ENCODE assay signal across 10 mouse cellular contexts in genomic region chr10:29143566-29144335, GRCm38 (mm10). TPM values are rescaled to one million over a fixed set of nuclear protein-coding genes. Genes with fewer than 3 reads are reported as not detected.
DNase-seq lines count a peak whose midpoint lies in the region; ATAC-seq lines count a peak whose summit lies in the region.
"Had no signal": no experiment of that assay in that cellular context is flagged by ENCODE, and none has a peak within 500 bp of the region (broad histone marks: within the 10 kb centered on the region; RNA-seq: fewer than 3 reads in every experiment).

Gene Soga3 (plus strand): TSS chr10:29143839.

- H3K27ac ChIP-seq in kidney, embryonic 14.5 days (ENCODE audit: low read depth, low read length), result no peak within 1 kb of the TSS
- H3K27ac ChIP-seq: liver, embryonic 15.5 days had no signal

- DNase-seq in kidney, postnatal 14 days, result no peak
- peak; percentile 65 for DNase-seq in cerebellum, adult 9-10 months
- DNase-seq in frontal cortex, postnatal 10 days (ENCODE audit: low spot score in 2 of 2), result peak; percentile 63 to 66
- DNase-seq in left cerebral cortex, postnatal 14 days (ENCODE audit: low spot score in 2 of 2), result peak; percentile 45 to 69
- DNase-seq in retina, postnatal 1 day, result peak; percentile 88
- no peak for DNase-seq in T-cell, adult 2 months (ENCODE audit: low spot score)

- no peaks in the 10 kb centered on the region for H3K36me3 ChIP-seq in kidney, embryonic 14.5 days (ENCODE audit: control insufficient read depth, insufficient read depth, low read length)
- H3K36me3 ChIP-seq: liver, embryonic 15.5 days had no signal

- intact Hi-C loops in left cerebral cortex, postnatal 14 days (cut with DNase I), result no loop called here

- no peaks in the 10 kb centered on the region for H3K9me3 ChIP-seq in kidney, embryonic 14.5 days (ENCODE audit: control insufficient read depth, low read length)
- H3K9me3 ChIP-seq: liver, embryonic 15.5 days had no signal

- 0 out of 2 replicates have a peak, but pooled peaks cover 7% of the 10 kb centered on the region for H3K4me1 ChIP-seq in kidney, embryonic 14.5 days (ENCODE audit: control insufficient read depth, insufficient read depth, low read length)

- peaks cover 46% of the 10 kb centered on the region for H3K27me3 ChIP-seq in kidney, embryonic 14.5 days (ENCODE audit: control insufficient read depth, insufficient read depth, low read length)

- H3K9ac ChIP-seq in kidney, embryonic 14.5 days (ENCODE audit: low read depth, low read length), result no peak within 1 kb of the TSS
- H3K9ac ChIP-seq: liver, embryonic 15.5 days had no signal

- peak within 1 kb of the TSS; percentile 39 for H3K4me2 ChIP-seq in kidney, embryonic 14.5 days (replicated peaks; ENCODE audit: low read depth, low read length)
- H3K4me2 ChIP-seq: liver, embryonic 15.5 days had no signal

- peak within 1 kb of the TSS; percentile 29 for H3K4me3 ChIP-seq in kidney, embryonic 14.5 days (ENCODE audit: low read length)
- H3K4me3 ChIP-seq: liver, embryonic 15.5 days had no signal

- peak; percentile 44; the same call in 1 of the 2 replicates for ATAC-seq in kidney, embryonic 14.5 days (ENCODE audit: low FRiP score, low TSS enrichment)
- ATAC-seq in megakaryocyte-erythroid progenitor cell, adult 5-6 weeks (replicated peaks; ENCODE audit: low FRiP score, low TSS enrichment, poor library complexity, severe bottlenecking), result no peak

- WGBS in kidney, embryonic 14.5 days, result under 1% methylated on average over 34 of the region's 34 CpGs

RNA-seq across cellular contexts. Expression of gene Soga3, which starts in this region (rescaled TPM):
- polyA plus RNA-seq in kidney, embryonic 14.5 days (2014; fragmentation: Nextera tagmentation; extraction: Ambion mirVana), result 0.44 and 0.66 TPM in 2 replicates
- total RNA-seq in left cerebral cortex, postnatal 14 days (2021), result 100 to 1,000 TPM; 154 TPM
- total RNA-seq in megakaryocyte-erythroid progenitor cell, adult 5-6 weeks (2014; fragmentation: Nextera tagmentation), result not detected in 2 replicates
- not detected in 2 replicates for total RNA-seq in megakaryocyte-erythroid progenitor cell, adult 5-6 weeks (2017)
- total RNA-seq: MEL had no signal

Comparison
In these comparisons a context has a peak if more than half of its experiments do, and no peak if none do; other contexts are left out.
1. RNA of gene Soga3 (total RNA-seq): 154 TPM in left cerebral cortex, postnatal 14 days; not detected in megakaryocyte-erythroid progenitor cell, adult 5-6 weeks; every median in the first group is over 100 times any median in the second.
2. Peak in ATAC-seq, H3K4me3 ChIP-seq and H3K4me2 ChIP-seq in kidney, embryonic 14.5 days; RNA of the gene not detected or under 1 TPM.
3. DNase-seq: peak in cerebellum, adult 9-10 months (single experiment), frontal cortex, postnatal 10 days (2 of 2), left cerebral cortex, postnatal 14 days (2 of 2) and retina, postnatal 1 day (single experiment); none in kidney, postnatal 14 days (single experiment) and T-cell, adult 2 months (single experiment).